Mouse (Mus musculus): ENCODE measurements around the gene Gon7. TPM values are rescaled to one million over a fixed set of nuclear protein-coding genes. Genes with fewer than 3 reads are reported as not detected.

Gon7 gene
- 22.6 TPM for polyA plus RNA-seq (2017; shearing (Covaris generic))

DNA sequence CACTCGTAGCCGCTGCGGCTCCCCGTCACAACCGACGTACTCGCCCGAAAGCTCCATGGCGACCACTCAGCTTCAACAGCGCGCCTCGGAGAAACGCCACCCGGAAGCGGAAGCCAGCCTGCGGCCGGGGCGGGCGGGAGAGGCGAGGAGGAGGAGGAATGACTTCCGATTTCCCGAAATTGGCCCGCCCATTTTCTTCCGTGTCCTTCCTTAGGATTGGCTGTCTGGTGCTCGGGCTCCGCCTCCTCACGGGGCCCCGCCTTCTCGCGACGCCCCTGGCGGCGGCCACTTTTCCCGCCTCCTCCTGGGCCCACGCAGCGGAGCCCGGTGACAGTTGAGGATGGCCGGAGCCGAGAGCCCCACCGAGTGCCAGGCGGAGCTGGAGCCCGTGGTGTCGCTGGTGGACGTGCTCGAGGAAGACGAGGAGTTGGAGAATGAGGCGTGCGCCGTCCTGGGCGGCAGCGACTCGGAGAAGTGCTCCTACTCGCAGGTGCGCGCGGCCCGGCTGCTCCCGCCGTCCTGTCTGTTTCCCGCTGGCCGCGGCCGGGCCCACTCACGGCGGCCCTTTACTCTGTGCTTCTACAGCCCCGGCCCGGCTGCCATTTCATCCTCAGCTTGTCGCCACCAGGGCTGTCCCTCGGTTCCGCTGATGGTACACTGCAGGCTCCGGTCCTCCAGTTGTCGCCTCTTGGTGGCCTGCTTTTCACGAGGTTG lies at the start of gene Gon7, which contains the start of the genes Gm28051 and Ubr7:
Gon7 (minus strand) TSS at position 115 of the 714 bp plus-strand sequence.
Gm28051 (minus strand) TSS at position 77 of the 714 bp plus-strand sequence.
Ubr7 (plus strand) TSS at position 279 of the 714 bp plus-strand sequence.

DNA sequence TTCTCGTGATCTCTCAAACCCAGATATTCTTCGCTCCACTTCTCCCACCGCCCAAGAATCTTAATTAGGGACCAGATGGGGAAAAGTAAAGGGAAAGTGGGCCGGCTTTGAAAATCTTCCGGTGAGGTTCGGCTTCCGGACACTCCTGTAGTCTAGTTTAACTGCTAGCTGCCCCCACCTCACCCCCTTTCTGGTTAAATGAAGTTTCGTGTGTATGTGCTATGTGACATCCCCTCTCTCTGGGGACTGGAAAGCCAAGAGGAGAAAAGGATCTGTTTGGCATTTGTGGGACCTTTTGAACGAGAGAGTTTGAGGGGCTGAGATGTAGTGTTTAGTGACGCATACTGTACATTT lies 777 bp upstream of the Gon7 start, which contains the start of gene Gm20604:
Gm20604 (minus strand) TSS at position 270 of the 354 bp plus-strand sequence.

DNA sequence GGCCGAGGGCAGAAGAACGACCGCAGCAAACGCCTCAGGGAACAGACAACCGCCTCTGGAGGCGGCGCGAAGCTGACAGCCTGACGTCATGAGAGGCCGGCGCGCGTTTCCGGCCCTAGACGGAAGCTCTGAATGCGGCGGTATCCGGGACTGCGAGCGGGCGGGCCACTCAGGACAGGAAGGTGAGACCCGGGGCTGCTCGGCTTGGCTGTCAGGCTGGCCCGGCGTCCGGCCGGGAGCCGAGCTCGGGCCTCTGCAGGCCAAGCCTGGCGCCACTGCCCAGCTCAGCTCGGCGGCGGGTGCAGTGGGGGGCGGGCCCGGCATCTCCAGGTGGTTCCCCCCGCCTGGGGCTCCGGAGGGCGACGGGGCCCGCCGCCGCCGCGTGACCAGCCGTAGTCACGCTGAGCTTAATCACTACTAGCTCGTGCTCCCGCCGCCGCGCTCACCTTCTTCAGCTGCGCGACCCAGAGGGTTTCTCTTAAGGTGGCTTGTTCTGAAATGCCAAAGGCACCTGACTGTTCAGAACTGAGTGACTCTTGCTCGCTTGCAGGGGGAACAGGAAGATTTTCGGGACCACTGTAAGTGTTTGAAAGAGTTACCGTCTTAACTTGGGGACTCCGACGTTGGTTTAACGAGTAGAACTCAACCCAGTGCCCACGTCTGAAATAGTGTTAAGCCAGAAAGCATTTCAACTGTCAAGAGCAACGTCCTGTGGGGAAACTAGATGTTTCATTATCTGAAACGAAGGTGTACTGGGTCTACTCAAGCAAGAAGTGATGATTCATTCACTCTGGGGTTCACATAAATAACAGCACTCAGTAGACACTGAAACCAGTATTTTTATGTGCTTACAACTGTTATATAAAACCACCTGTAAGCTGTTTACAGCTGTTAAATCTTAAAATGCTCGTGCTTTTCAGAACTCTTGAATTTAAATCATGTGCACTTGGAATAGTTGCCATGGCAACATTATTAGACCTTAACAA lies 13.7 kb downstream of the Gon7 start, which contains the start of the genes Moap1 and Tmem251:
Moap1 (minus strand) TSS at position 73 of the 986 bp plus-strand sequence.
Tmem251 (plus strand) TSS at position 174 of the 986 bp plus-strand sequence.

DNA sequence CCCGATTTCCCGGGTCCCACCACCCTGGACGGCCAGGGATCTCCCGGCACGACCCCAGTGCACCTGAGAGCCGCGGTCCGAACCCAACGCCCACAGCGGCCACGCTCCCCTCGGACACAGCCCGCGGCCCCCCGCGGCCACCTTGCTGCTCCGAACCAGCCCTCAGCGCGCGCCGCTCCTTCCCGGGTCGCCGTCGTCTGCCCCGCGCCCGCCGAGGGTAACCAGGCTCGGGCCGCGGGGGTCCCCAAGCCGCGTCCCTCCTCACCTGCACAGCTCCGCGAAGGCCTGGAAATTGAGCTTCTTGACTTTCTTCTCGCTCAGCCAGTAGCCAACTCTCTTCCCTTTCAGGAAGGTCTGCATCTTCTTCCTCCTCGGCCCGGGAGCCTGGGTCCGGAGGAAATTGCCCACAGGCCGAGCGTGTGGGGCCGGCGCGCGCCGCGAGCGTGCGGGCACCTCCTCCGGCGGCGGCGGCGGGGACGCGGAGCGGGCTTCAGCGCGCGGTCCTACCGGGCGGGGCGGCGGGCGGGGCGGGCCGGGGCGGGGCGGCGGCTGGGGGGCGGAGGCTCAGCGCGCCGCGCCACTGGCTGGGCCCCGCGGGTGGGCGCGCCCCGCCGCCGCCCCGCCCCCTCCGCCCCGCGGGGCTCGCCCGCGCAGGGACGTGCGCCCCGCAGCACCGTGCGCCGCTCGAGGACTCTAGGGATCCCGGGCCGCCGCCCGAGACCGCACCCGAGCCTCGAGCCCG lies 53.0 kb downstream of the Gon7 start, which contains the start of gene Itpk1:
Itpk1 (minus strand) TSS at position 474 of the 742 bp plus-strand sequence.

Other genes with a start within 250 kb of the Gon7 start
- gene Chga, start 202.8 kb downstream of the Gon7 start, polyA plus RNA-seq (2017; shearing (Covaris generic)) = not detected
- gene Itpk1, start 52.9 kb downstream of the Gon7 start, polyA plus RNA-seq (2017; shearing (Covaris generic)) = 42.5 TPM
- gene Moap1, start 14.1 kb downstream of the Gon7 start, polyA plus RNA-seq (2017; shearing (Covaris generic)) = 7.3 TPM
- gene Tmem251, start 14.0 kb downstream of the Gon7 start, polyA plus RNA-seq (2017; shearing (Covaris generic)) = 20.1 TPM
- gene Gm28051, start within 50 bp of the Gon7 start, polyA plus RNA-seq (2017; shearing (Covaris generic)) = not detected
- gene Ubr7, start 164 bp upstream of the Gon7 start, polyA plus RNA-seq (2017; shearing (Covaris generic)) = 28.1 TPM
- gene Gm20604, start 869 bp upstream of the Gon7 start, polyA plus RNA-seq (2017; shearing (Covaris generic)) = 6.1 TPM
- gene Btbd7, start 120.7 kb upstream of the Gon7 start, polyA plus RNA-seq (2017; shearing (Covaris generic)) = 39.6 TPM
- gene Cox8c, start 141.5 kb upstream of the Gon7 start, polyA plus RNA-seq (2017; shearing (Covaris generic)) = not detected
- not detected for gene Unc79, start 191.1 kb upstream of the Gon7 start, polyA plus RNA-seq (2017; shearing (Covaris generic))